Mouse (Mus musculus) MEL-GATA-1-ER (cell line): ENCODE results near the gene Serpinb2.

ENCODE experiments used
- DNase-seq: peaks from one replicate; pipeline ENCODE4 v3.0.0-alpha.2; 2012; ENCODE audit warnings: low read depth; ENCODE audit errors: extremely low read depth

Gene Serpinb2

DNA sequence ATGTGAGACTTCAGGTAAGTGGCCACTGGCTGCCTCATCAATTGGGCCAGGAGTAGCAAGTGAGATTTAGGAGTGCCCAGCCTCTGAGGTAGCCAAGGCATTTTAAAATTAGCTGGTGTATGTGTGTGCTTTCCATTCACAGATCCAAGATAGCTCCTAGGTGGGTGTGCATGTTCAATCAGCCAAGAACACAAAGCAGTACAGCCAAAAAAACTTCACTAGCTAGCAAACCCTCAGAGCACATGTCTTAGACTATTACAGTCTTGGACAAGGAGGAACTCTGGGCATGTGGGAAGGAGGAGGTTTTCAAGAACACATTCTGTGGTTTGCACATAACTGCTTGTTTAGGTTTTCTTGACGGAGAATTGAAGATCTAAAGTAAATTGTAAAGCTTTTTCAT, 70.0 kb downstream of the Serpinb2 start:
- no peak for DNase-seq

DNA sequence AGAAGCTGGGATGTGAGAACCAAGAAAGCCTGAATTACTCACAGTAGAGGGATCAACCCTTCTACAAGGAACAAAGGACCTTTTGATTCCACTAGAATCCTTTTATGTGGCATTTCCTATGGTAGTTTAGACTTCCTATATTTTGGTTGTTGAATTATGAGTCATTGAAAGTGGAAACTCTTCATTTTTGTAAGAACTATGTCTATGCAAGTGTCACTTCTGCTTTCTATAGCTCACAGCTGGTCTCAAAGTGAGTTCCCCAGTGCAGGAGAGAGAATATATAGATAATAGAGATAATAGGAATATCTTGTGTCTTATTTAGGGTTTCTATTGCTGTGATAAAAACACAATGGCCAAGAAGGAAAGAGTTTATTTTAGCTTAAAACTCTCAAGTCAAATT, 71.7 kb downstream of the Serpinb2 start:
- peak; percentile 39 for DNase-seq

DNA sequence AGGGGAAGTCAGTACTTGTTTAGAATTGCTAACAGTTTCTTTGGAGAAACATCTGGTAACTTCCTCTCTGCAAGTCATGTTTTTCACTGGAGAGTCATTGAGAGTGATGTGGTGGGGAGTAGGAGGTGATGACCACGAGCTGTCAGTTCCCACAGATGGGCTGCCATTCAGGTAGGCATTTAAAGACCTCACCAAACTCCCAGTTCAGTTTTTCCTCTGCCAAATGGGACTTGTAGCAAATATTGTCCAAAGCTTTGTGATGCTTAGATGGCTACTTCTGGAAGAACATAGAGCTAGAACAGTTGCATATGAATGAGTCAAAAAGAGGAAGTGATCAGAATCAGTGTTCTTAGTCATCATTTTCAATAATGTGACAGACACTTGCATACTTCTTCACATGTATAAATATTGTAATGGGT, 72.7 kb downstream of the Serpinb2 start:
- DNase-seq = peak; percentile 90

- no peak for DNase-seq
Measured at GRCm38 (mm10) chr1:107584932-107585331, 73.7 kb downstream of the Serpinb2 start.
